Mouse (Mus musculus) erythroblast, embryonic 14.5 days (primary cell): ENCODE measurements at regions not wholly inside any gene's neighbourhood (a gene's known extent, or its start where the extent isn't known, plus 50 kb on each side); places are given as distances from the start of the nearest gene placed in this dataset.

Experiments
- GATA1 ChIP-seq: IDR thresholded peaks from 2 replicates; pipeline ENCODE4 v1.6.1; 2012; ENCODE audit warnings: low read length, inconsistent platforms, mixed read lengths
- TAL1 ChIP-seq: IDR thresholded peaks from 3 replicates; pipeline ENCODE4 v1.6.1; 2012; ENCODE audit warnings: low read length, inconsistent platforms, mixed read lengths

- TF ChIP-seq TAL1 (no peak), GATA1 (no peak)
These were observed 104.6 kb upstream of the Smad3 start for GRCm38 (mm10) chr9:63862427-63862826.
